Mouse (Mus musculus) limb, embryonic 14.5 days (tissue): ENCODE results near the gene Ncf1. TPM values are rescaled to one million over a fixed set of nuclear protein-coding genes. Genes with fewer than 3 reads are reported as not detected.

ENCODE experiments used
- ATAC-seq: fragments of 200-750 bp; cut with Nextera tagmentation; 2 replicates; pipeline ENCODE4 v1.8.0; 2017; ENCODE audit warnings: low read depth, moderate number of reproducible peaks, moderate TSS enrichment; ENCODE audit not compliant: low FRiP score
- DNase-seq: peaks from one replicate; pipeline ENCODE4 v3.0.0-alpha.2; 2015; ENCODE audit warnings: low spot score
- H3K27ac ChIP-seq: fragments of 300-500 bp; sonication (generic); replicated peaks from 2 replicates; pipeline ENCODE4 v1.5.1; 2014; ENCODE audit warnings: low read depth, mild to moderate bottlenecking, low read length, moderate library complexity, mixed read lengths
- H3K27me3 ChIP-seq: fragments of 300-500 bp; sonication (generic); 2 replicates; pipeline ENCODE4 v1.6.1; 2014; ENCODE audit warnings: low read length, mixed read lengths; ENCODE audit not compliant: control insufficient read depth, insufficient read depth
- H3K36me3 ChIP-seq: fragments of 300-500 bp; sonication (generic); 2 replicates; pipeline ENCODE4 v1.6.1; 2014; ENCODE audit warnings: mild to moderate bottlenecking, low read length, moderate library complexity, mixed read lengths; ENCODE audit not compliant: control insufficient read depth, insufficient read depth
- H3K4me1 ChIP-seq: fragments of 300-500 bp; sonication (generic); 2 replicates; pipeline ENCODE4 v1.6.1; 2014; ENCODE audit warnings: antibody characterized with exemption, low read length, mixed read lengths; ENCODE audit not compliant: control insufficient read depth, insufficient read depth
- H3K4me2 ChIP-seq: fragments of 300-500 bp; sonication (generic); replicated peaks from 2 replicates; pipeline ENCODE4 v1.6.1; 2014; ENCODE audit warnings: low read depth, mild to moderate bottlenecking, low read length, moderate library complexity; ENCODE audit not compliant: severe bottlenecking
- H3K4me3 ChIP-seq: fragments of 300-500 bp; sonication (generic); replicated peaks from 2 replicates; pipeline ENCODE4 v1.5.1; 2014; ENCODE audit warnings: low read length
- H3K9ac ChIP-seq: fragments of 300-500 bp; sonication (generic); 2 replicates; pipeline ENCODE4 v1.6.1; 2014; ENCODE audit warnings: mild to moderate bottlenecking, low read depth, low read length, moderate library complexity; ENCODE audit not compliant: severe bottlenecking
- H3K9me3 ChIP-seq: fragments of 300-500 bp; sonication (generic); 2 replicates; pipeline ENCODE4 v1.6.1; 2016; ENCODE audit warnings: low read length; ENCODE audit not compliant: control insufficient read depth
- POLR2A ChIP-seq: fragments of 200-500 bp; IDR thresholded peaks from 2 replicates; pipeline ENCODE4 v1.8.0; 2012; ENCODE audit warnings: inconsistent platforms, mild to moderate bottlenecking, moderate library complexity, borderline replicate concordance; ENCODE audit not compliant: insufficient read depth, insufficient read length; ENCODE audit errors: extremely low read depth
- WGBS: fragments of 180-500 bp; shearing (Covaris S2); extraction: QIAGEN DNeasy Blood & Tissue Kit; methylation state at CpG from one replicate; pipeline ENCODE4 v1.1.7; 2014; 5-methylcytosine and 5-hydroxymethylcytosine counted together
- polyA plus RNA-seq, 2 experiments: library from polyadenylated mRNA; depleted of rRNA in 1 of 2; stranded (reverse) in 1 of 2; unstranded in 1 of 2; fragments of >200 nt; fragmentation: Nextera tagmentation in 1 of 2; extraction: Ambion mirVana in 1 of 2; gene quantifications; 2 replicates each; pipeline versions ENCODE4 v1.2.1 to v1.2.3; 2012 to 2014

Ncf1 gene
- polyA plus RNA-seq, 2 experiments: 8.3 to 8.4 TPM

GRCm38 (mm10) chr5:134170167-134170566, 59.3 kb downstream of the Ncf1 start:
- ATAC-seq: no peak

More at GRCm38 (mm10) chr5:134170167-134170566, 59.3 kb downstream of the Ncf1 start:
- WGBS: 96% methylated on average over 8 of the region's 8 CpGs
- DNase-seq: no peak
- Histone ChIP-seq H3K9ac (no peak overlapping the region), H3K27me3 (no peaks in the 10 kb centered on the region), H3K4me1 (peaks cover under 1% of the 10 kb centered on the region; the same call in 1 of the 2 replicates), H3K27ac (no peak overlapping the region), H3K9me3 (no peaks in the 10 kb centered on the region), H3K36me3 (peaks cover 53% of the 10 kb centered on the region), H3K4me2 (no peak overlapping the region), H3K4me3 (no peak overlapping the region)
- no peak for TF ChIP-seq POLR2A

Other genes starting within 250 kb of the Ncf1 start
- gene Castor2, start 129.9 kb downstream of the Ncf1 start, polyA plus RNA-seq (2012; rRNA removed): 10.3 and 13.4 TPM in 2 replicates
- gene Castor2, start 129.9 kb downstream of the Ncf1 start, polyA plus RNA-seq (2014; fragmentation: Nextera tagmentation; extraction: Ambion mirVana): 10.8 and 11.5 TPM in 2 replicates
- gene Rcc1l, start 52.9 kb downstream of the Ncf1 start, polyA plus RNA-seq (2012; rRNA removed): 24.7 and 26.4 TPM in 2 replicates
- gene Rcc1l, start 52.9 kb downstream of the Ncf1 start, polyA plus RNA-seq (2014; fragmentation: Nextera tagmentation; extraction: Ambion mirVana): 30.1 and 30.4 TPM in 2 replicates
- 14.8 and 15.8 TPM in 2 replicates for gene Gtf2ird2, start 45.6 kb downstream of the Ncf1 start, polyA plus RNA-seq (2012; rRNA removed)
- gene Gtf2ird2, start 45.6 kb downstream of the Ncf1 start, polyA plus RNA-seq (2014; fragmentation: Nextera tagmentation; extraction: Ambion mirVana): 7.9 and 8.5 TPM in 2 replicates
- 186 and 190 TPM in 2 replicates for gene Gtf2i, start 85.1 kb upstream of the Ncf1 start, polyA plus RNA-seq (2012; rRNA removed)
- gene Gtf2i, start 85.1 kb upstream of the Ncf1 start, polyA plus RNA-seq (2014; fragmentation: Nextera tagmentation; extraction: Ambion mirVana): 169 and 195 TPM in 2 replicates
- 99.0 and 113 TPM in 2 replicates for gene Gtf2ird1, start 227.1 kb upstream of the Ncf1 start, polyA plus RNA-seq (2012; rRNA removed)
- 100 and 103 TPM in 2 replicates for gene Gtf2ird1, start 227.1 kb upstream of the Ncf1 start, polyA plus RNA-seq (2014; fragmentation: Nextera tagmentation; extraction: Ambion mirVana)